Mouse (Mus musculus): ENCODE measurements around the gene Traf4.
"Not testable (repeated sequence)": the region's sequence is repeated elsewhere in the genome, so short reads cannot be mapped to it uniquely, and the experiment has no call there.

The Traf4 gene

GRCm38 (mm10) chr11:78164924-78165760 is at the start of gene Traf4:
Gene Traf4, minus strand, starts transcription at chr11:78165589.
- DNase-seq: peak; percentile 86 to 88

GRCm38 (mm10) chr11:78213086-78213817 is 47.9 kb upstream of the Traf4 start:
- peak; percentile 51 to 58 for DNase-seq

- no peak for DNase-seq
These were observed 46.1 kb upstream of the Traf4 start for GRCm38 (mm10) chr11:78211513-78211912.

- no peak for DNase-seq
These were observed 45.2 kb upstream of the Traf4 start for GRCm38 (mm10) chr11:78210615-78211014.

- DNase-seq: no peak
These were observed 44.5 kb upstream of the Traf4 start for GRCm38 (mm10) chr11:78209886-78210285.

GRCm38 (mm10) chr11:78207190-78207589 is 41.8 kb upstream of the Traf4 start:
- DNase-seq: no peak

- DNase-seq: no peak
These were observed 40.2 kb upstream of the Traf4 start for GRCm38 (mm10) chr11:78205361-78206206.

- no peak for DNase-seq
These were observed 38.9 kb upstream of the Traf4 start for GRCm38 (mm10) chr11:78204287-78204686.

GRCm38 (mm10) chr11:78202372-78202771 is 37.0 kb upstream of the Traf4 start:
- no peak for DNase-seq

- no peak for DNase-seq
These were observed 29.9 kb upstream of the Traf4 start for GRCm38 (mm10) chr11:78195101-78195863.

- DNase-seq: peak; percentile 86 to 87
These were observed 29.2 kb upstream of the Traf4 start for GRCm38 (mm10) chr11:78194411-78195100.

GRCm38 (mm10) chr11:78193113-78193512 is 27.7 kb upstream of the Traf4 start, which contains the start of gene Proca1:
Gene Proca1, plus strand, starts transcription at chr11:78193392.
- DNase-seq: no peak

GRCm38 (mm10) chr11:78190041-78190440 is 24.7 kb upstream of the Traf4 start:
- DNase-seq: no peak

- peak; percentile 34 to 53 for DNase-seq
These were observed 24.0 kb upstream of the Traf4 start for GRCm38 (mm10) chr11:78189234-78190040.

- peak; percentile 27 to 33 for DNase-seq
These were observed 23.2 kb upstream of the Traf4 start, which contains the start of gene Rab34 for GRCm38 (mm10) chr11:78188331-78189233. Gene Rab34, plus strand, starts transcription at chr11:78188430.

- DNase-seq: not testable (repeated sequence)
These were observed 19.3 kb upstream of the Traf4 start for GRCm38 (mm10) chr11:78184702-78185101.

- no peak for DNase-seq
These were observed 18.6 kb upstream of the Traf4 start for GRCm38 (mm10) chr11:78183884-78184514.

GRCm38 (mm10) chr11:78182961-78183844 is 17.8 kb upstream of the Traf4 start, which contains the start of gene Rpl23a:
Gene Rpl23a, minus strand, starts transcription at chr11:78183584.
- peak; percentile 75 to 76 for DNase-seq
